9 mouse cellular contexts compared by ENCODE assay signal in genomic region chr6:101215436-101215791, GRCm38 (mm10).
DNase-seq lines count a peak whose midpoint lies in the region; ATAC-seq and TF ChIP-seq lines count a peak whose summit lies in the region.
"Had no signal": no experiment of that assay in that cellular context is flagged by ENCODE, and none has a peak within 500 bp of the region (broad histone marks: within the 10 kb centered on the region; RNA-seq: fewer than 3 reads in every experiment).

No protein-coding gene starts in this region.

- H3K9me3 ChIP-seq in kidney, embryonic 14.5 days (ENCODE audit: control insufficient read depth, low read length), result no peaks in the 10 kb centered on the region
- H3K9me3 ChIP-seq in forebrain, postnatal 0 days (ENCODE audit: low read length), result no peaks in the 10 kb centered on the region
- no peaks in the 10 kb centered on the region for H3K9me3 ChIP-seq in lung, embryonic 16.5 days (ENCODE audit: control insufficient read depth, low read length)
- H3K9me3 ChIP-seq: liver, embryonic 15.5 days had no signal

- H3K27me3 ChIP-seq in kidney, embryonic 14.5 days (ENCODE audit: control insufficient read depth, insufficient read depth, low read length), result no peaks in the 10 kb centered on the region
- H3K27me3 ChIP-seq in forebrain, postnatal 0 days (ENCODE audit: insufficient read depth, low read length), result no peaks in the 10 kb centered on the region
- H3K27me3 ChIP-seq in lung, embryonic 16.5 days (ENCODE audit: control insufficient read depth, insufficient read depth, low read depth, low read length), result no peaks in the 10 kb centered on the region
- H3K27me3 ChIP-seq: liver, embryonic 15.5 days had no signal

- 0 out of 2 replicates have a peak, but pooled peaks have one; percentile 21 for ATAC-seq in kidney, embryonic 14.5 days (ENCODE audit: low FRiP score, low TSS enrichment)
- peak; percentile 67 for ATAC-seq in forebrain, postnatal 0 days
- ATAC-seq in lung, embryonic 16.5 days (ENCODE audit: low read depth), result peak; percentile 73

- no peak overlapping the region for H3K4me3 ChIP-seq in kidney, embryonic 14.5 days (ENCODE audit: low read length)
- no peak overlapping the region for H3K4me3 ChIP-seq in forebrain, postnatal 0 days (ENCODE audit: low read depth, low read length)
- no peak overlapping the region for H3K4me3 ChIP-seq in lung, embryonic 16.5 days (ENCODE audit: low read length)
- H3K4me3 ChIP-seq: liver, embryonic 15.5 days had no signal

- no peak overlapping the region for H3K9ac ChIP-seq in kidney, embryonic 14.5 days (ENCODE audit: low read depth, low read length)
- no peak overlapping the region for H3K9ac ChIP-seq in forebrain, postnatal 0 days
- H3K9ac ChIP-seq in lung, embryonic 16.5 days (ENCODE audit: low read length), result no peak overlapping the region
- H3K9ac ChIP-seq: liver, embryonic 15.5 days had no signal

- no peak for TF ChIP-seq POLR2A in brain, embryonic 14.5 days (IDR thresholded peaks at IDR 0.05; ENCODE audit: borderline replicate concordance, extremely low read depth, insufficient read depth, insufficient read length, poor library complexity, severe bottlenecking)

- H3K4me1 ChIP-seq in kidney, embryonic 14.5 days (ENCODE audit: control insufficient read depth, insufficient read depth, low read length), result 0 out of 2 replicates have a peak, but pooled peaks cover 20% of the 10 kb centered on the region
- 0 out of 2 replicates have a peak, but pooled peaks cover 10% of the 10 kb centered on the region for H3K4me1 ChIP-seq in forebrain, postnatal 0 days (ENCODE audit: insufficient read depth)
- H3K4me1 ChIP-seq in lung, embryonic 16.5 days (replicated peaks; ENCODE audit: control insufficient read depth, insufficient read depth, low read length), result peaks cover 26% of the 10 kb centered on the region
- H3K4me1 ChIP-seq: liver, embryonic 15.5 days had no signal

- DNase-seq in kidney, postnatal 4 days, result no peak
- peak; percentile 89 for DNase-seq in brain, embryonic 14.5 days (ENCODE audit: low read depth)
- peak; percentile 53 for DNase-seq in forebrain, postnatal 0 days
- no peak for DNase-seq in ovary, postnatal 10 days (ENCODE audit: low spot score)
- no peak for DNase-seq in thymus, postnatal 0 days (ENCODE audit: low spot score)
- no peak for DNase-seq in cerebellum, postnatal 36 days

- no peak overlapping the region for H3K4me2 ChIP-seq in kidney, embryonic 14.5 days (replicated peaks; ENCODE audit: low read depth, low read length)
- peak overlapping the region; percentile 31 for H3K4me2 ChIP-seq in forebrain, postnatal 0 days (ENCODE audit: low read depth)
- H3K4me2 ChIP-seq in lung, embryonic 16.5 days (ENCODE audit: low read depth, low read length), result peak overlapping the region; percentile 34; the same call in 1 of the 2 replicates
- H3K4me2 ChIP-seq: liver, embryonic 15.5 days had no signal

- no peak overlapping the region for H3K27ac ChIP-seq in kidney, embryonic 14.5 days (ENCODE audit: low read depth, low read length)
- no peak overlapping the region for H3K27ac ChIP-seq in forebrain, postnatal 0 days (ENCODE audit: low read depth, low read length)
- no peak overlapping the region for H3K27ac ChIP-seq in lung, embryonic 16.5 days (ENCODE audit: low read length)
- H3K27ac ChIP-seq: liver, embryonic 15.5 days had no signal

- TF ChIP-seq CTCF in brain, embryonic 14.5 days (IDR thresholded peaks at IDR 0.05; ENCODE audit: borderline replicate concordance, extremely low read depth, insufficient read depth, insufficient read length), result no peak
- TF ChIP-seq CTCF in forebrain, postnatal 0 days (IDR thresholded peaks at IDR 0.05; ENCODE audit: low read depth), result no peak

- no peaks in the 10 kb centered on the region for H3K36me3 ChIP-seq in kidney, embryonic 14.5 days (ENCODE audit: control insufficient read depth, insufficient read depth, low read length)
- H3K36me3 ChIP-seq in forebrain, postnatal 0 days (ENCODE audit: insufficient read depth), result no peaks in the 10 kb centered on the region
- no peaks in the 10 kb centered on the region for H3K36me3 ChIP-seq in lung, embryonic 16.5 days (ENCODE audit: control insufficient read depth, insufficient read depth, low read length)
- H3K36me3 ChIP-seq: liver, embryonic 15.5 days had no signal

- 46% methylated on average over 16 of the region's 16 CpGs for WGBS in kidney, embryonic 14.5 days
- WGBS in forebrain, postnatal 0 days, result 31% methylated on average over 16 of the region's 16 CpGs
- WGBS in lung, embryonic 16.5 days, result 26% methylated on average over 16 of the region's 16 CpGs

Comparison
In these comparisons a context has a peak if more than half of its experiments do, and no peak if none do; other contexts are left out.
1. ATAC-seq: peak in every context shown above with its lines; median percentile 73 in lung, embryonic 16.5 days; 67 in forebrain, postnatal 0 days; 21 in kidney, embryonic 14.5 days.
2. DNase-seq: peak in brain, embryonic 14.5 days (single experiment) and forebrain, postnatal 0 days (single experiment); none in kidney, postnatal 4 days (0 of 2), ovary, postnatal 10 days (single experiment), thymus, postnatal 0 days (single experiment) and cerebellum, postnatal 36 days (0 of 2).